Mouse (Mus musculus): ENCODE data around the gene Ebpl. TPM values are rescaled to one million over a fixed set of nuclear protein-coding genes. Genes with fewer than 3 reads are reported as not detected.

Gene Ebpl
- polyA plus RNA-seq, 2 experiments, result 1.1 to 4.9 TPM

DNA sequence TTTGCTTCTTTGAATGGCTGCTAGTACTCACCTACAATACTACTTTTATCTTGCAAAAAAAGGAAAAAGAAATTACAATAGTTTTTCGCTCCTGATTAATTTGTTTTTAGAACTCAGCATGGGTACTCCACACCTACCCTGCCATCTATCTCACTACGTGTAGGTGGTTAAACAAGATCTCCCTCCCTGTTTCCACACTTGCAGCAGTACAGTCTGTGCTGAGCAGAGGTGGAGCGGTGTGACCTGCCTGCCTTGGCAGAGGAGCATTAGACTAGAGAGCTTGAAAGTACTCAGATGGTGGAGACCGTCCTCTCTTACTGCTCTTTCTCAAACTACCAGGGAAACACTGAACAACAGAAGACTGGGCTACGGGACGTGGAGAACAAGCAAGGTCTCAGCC, 34.5 kb upstream of the Ebpl start:
- Histone ChIP-seq H3K4me2 (ENCODE audit: low read depth) (no peak overlapping the region), H3K9ac (replicated peaks) (no peak overlapping the region), H3K27me3 (ENCODE audit: control insufficient read depth, insufficient read depth, low read length) (no peaks in the 10 kb centered on the region), H3K27ac (no peak overlapping the region), H3K4me3 (ENCODE audit: insufficient read depth in 1 of 2, low read depth in 2 of 2, low read length in 2 of 2) (no peak overlapping the region), H3K36me3 (replicated peaks; ENCODE audit: control insufficient read depth, insufficient read depth, low read depth) (peaks cover 5% of the 10 kb centered on the region), H3K4me1 (replicated peaks; ENCODE audit: control insufficient read depth in 2 of 2, insufficient read depth in 2 of 2, low read length in 1 of 2) (no peaks in the 10 kb centered on the region), H3K9me3 (ENCODE audit: control insufficient read depth, low read length) (no peaks in the 10 kb centered on the region)
- WGBS (ENCODE audit: insufficient replicate concordance), result 85% methylated on average over 6 of the region's 6 CpGs
- ATAC-seq (ENCODE audit: insufficient read depth), result no peak
- TF ChIP-seq CTCF (IDR thresholded peaks at IDR 0.05; ENCODE audit: low read depth) (no peak), EP300 (IDR thresholded peaks at IDR 0.05; ENCODE audit: low read depth) (no peak)
- no peak for DNase-seq (ENCODE audit: low read depth in 3 of 3, low spot score in 3 of 3)

DNA sequence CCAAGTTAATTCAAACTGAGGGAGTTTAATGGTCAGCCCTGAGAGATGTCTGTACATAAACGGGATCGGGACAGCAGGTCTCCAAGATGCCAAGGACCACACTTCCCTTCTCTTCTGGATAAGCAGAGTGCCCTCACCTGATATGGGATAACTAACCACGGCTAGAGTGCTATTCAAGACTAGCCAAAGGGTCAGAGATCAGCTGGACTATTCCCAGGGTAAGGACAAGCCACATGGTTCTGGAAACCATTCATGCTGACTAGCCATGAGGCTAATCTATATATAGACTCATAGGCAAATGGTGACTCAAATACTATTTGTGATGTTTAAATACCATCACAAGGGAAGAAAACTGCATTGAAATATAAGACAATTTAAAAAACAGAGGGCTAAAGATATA, 30.3 kb upstream of the Ebpl start:
- no peaks in the 10 kb centered on the region for H3K27me3 ChIP-seq (ENCODE audit: control insufficient read depth, insufficient read depth, low read length)
- no peak for DNase-seq (ENCODE audit: low read depth in 3 of 3, low spot score in 3 of 3)
- H3K4me2 ChIP-seq (ENCODE audit: low read depth), result no peak overlapping the region
- H3K27ac ChIP-seq, result no peak overlapping the region
- WGBS (ENCODE audit: insufficient replicate concordance), result 71% methylated on average over 3 of the region's 3 CpGs
- H3K4me1 ChIP-seq (replicated peaks; ENCODE audit: control insufficient read depth in 2 of 2, insufficient read depth in 2 of 2, low read length in 1 of 2), result no peaks in the 10 kb centered on the region
- H3K9ac ChIP-seq (replicated peaks), result no peak overlapping the region
- no peak for TF ChIP-seq CTCF (IDR thresholded peaks at IDR 0.05; ENCODE audit: low read depth)
- TF ChIP-seq EP300 (IDR thresholded peaks at IDR 0.05; ENCODE audit: low read depth), result no peak
- no peaks in the 10 kb centered on the region for H3K9me3 ChIP-seq (ENCODE audit: control insufficient read depth, low read length)
- no peak for ATAC-seq (ENCODE audit: insufficient read depth)
- peaks cover 5% of the 10 kb centered on the region for H3K36me3 ChIP-seq (replicated peaks; ENCODE audit: control insufficient read depth, insufficient read depth, low read depth)
- no peak overlapping the region for H3K4me3 ChIP-seq (ENCODE audit: insufficient read depth in 1 of 2, low read depth in 2 of 2, low read length in 2 of 2)

DNA sequence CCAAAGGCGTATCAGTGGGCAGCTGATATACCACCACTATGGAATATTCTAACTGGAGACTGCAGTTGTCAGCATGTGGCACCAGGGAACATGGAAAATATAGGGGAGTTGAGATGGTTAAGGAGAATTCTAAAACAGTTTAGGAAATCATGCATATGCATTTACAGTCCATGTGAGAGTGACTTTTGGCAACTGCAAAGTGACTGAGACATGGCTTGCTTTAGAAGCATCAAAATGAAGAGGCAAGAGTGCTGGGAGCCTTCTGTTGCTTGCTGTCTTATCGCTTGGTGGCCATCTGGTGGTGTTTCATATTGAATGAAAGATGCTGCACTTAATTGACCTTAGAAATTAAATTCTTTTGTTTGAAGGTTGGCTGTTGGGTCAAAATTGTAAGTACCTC, 7.1 kb upstream of the Ebpl start:
- Histone ChIP-seq H3K4me2 (ENCODE audit: low read depth) (no peak overlapping the region), H3K27me3 (ENCODE audit: control insufficient read depth, insufficient read depth, low read length) (no peaks in the 10 kb centered on the region), H3K27ac (no peak overlapping the region), H3K9me3 (ENCODE audit: control insufficient read depth, low read length) (no peaks in the 10 kb centered on the region), H3K4me1 (replicated peaks; ENCODE audit: control insufficient read depth in 2 of 2, insufficient read depth in 2 of 2, low read length in 1 of 2) (0 out of 4 replicates have a peak, but pooled peaks cover 0 to 2% of the 10 kb centered on the region in 2 experiments), H3K9ac (replicated peaks) (no peak overlapping the region), H3K4me3 (ENCODE audit: insufficient read depth in 1 of 2, low read depth in 2 of 2, low read length in 2 of 2) (no peak overlapping the region), H3K36me3 (replicated peaks; ENCODE audit: control insufficient read depth, insufficient read depth, low read depth) (peaks cover 20% of the 10 kb centered on the region)
- no peak for DNase-seq (ENCODE audit: low read depth in 3 of 3, low spot score in 3 of 3)
- WGBS (ENCODE audit: insufficient replicate concordance), result 89% methylated on average over 2 of the region's 2 CpGs
- no peak for ATAC-seq (ENCODE audit: insufficient read depth)
- TF ChIP-seq CTCF (IDR thresholded peaks at IDR 0.05; ENCODE audit: low read depth) (no peak), EP300 (IDR thresholded peaks at IDR 0.05; ENCODE audit: low read depth) (no peak)

DNA sequence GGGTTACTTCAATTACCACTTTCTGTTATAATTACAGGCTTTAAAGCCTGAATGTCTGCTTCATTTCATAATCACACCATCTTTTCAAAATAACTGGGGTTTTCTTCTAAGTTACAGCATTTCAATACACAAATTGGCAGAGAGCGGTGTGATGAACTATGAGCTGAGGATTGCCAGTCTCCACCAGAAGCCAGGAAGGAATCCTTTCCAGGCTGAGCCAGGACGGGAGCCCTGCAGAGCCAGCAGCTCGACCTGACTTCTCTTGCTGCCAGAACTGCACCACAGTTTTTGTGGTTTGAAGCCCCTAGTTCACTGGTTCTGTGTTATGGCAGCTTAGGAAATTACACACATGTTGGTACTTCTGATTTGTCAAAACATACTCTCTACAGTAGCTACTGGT, 4.4 kb upstream of the Ebpl start:
- TF ChIP-seq EP300 (IDR thresholded peaks at IDR 0.05; ENCODE audit: low read depth), result no peak
- no peak for TF ChIP-seq CTCF (IDR thresholded peaks at IDR 0.05; ENCODE audit: low read depth)
- Histone ChIP-seq H3K27me3 (ENCODE audit: control insufficient read depth, insufficient read depth, low read length) (no peaks in the 10 kb centered on the region), H3K4me1 (replicated peaks; ENCODE audit: control insufficient read depth in 2 of 2, insufficient read depth in 2 of 2, low read length in 1 of 2) (peaks cover 0 to 8% of the 10 kb centered on the region in 2 experiments; a peak in 3 of 4 replicates), H3K4me3 (ENCODE audit: insufficient read depth in 1 of 2, low read depth in 2 of 2, low read length in 2 of 2) (no peak overlapping the region), H3K4me2 (ENCODE audit: low read depth) (no peak overlapping the region), H3K27ac (no peak overlapping the region), H3K9me3 (ENCODE audit: control insufficient read depth, low read length) (no peaks in the 10 kb centered on the region), H3K9ac (replicated peaks) (no peak overlapping the region), H3K36me3 (replicated peaks; ENCODE audit: control insufficient read depth, insufficient read depth, low read depth) (peaks cover 8% of the 10 kb centered on the region)
- WGBS (ENCODE audit: insufficient replicate concordance), result 71% methylated on average over 3 of the region's 3 CpGs
- DNase-seq (ENCODE audit: low read depth in 3 of 3, low spot score in 3 of 3) (no peak), ATAC-seq (ENCODE audit: insufficient read depth) (no peak)

DNA sequence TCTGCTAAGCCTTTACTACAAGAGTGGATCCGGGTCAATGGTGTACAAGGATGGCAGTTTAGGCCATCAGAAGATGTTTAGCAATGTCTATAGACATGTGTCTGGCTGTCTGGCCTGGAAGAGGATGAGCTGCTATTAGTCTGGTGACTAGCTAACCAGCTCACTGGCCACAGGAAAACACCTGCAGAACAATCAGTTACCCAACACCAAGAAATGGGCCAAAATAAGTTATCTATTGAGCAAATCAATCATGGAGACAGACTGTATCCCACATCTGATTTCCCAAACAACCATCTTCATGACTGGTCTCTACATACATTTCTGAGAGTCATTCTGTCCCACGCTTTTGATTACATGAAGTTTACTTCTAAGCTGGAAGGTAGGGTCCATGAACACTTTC, 3.5 kb upstream of the Ebpl start:
- no peak overlapping the region for H3K4me3 ChIP-seq (ENCODE audit: insufficient read depth in 1 of 2, low read depth in 2 of 2, low read length in 2 of 2)
- no peak for ATAC-seq (ENCODE audit: insufficient read depth)
- no peaks in the 10 kb centered on the region for H3K27me3 ChIP-seq (ENCODE audit: control insufficient read depth, insufficient read depth, low read length)
- H3K4me2 ChIP-seq (ENCODE audit: low read depth), result no peak overlapping the region
- no peak overlapping the region for H3K9ac ChIP-seq (replicated peaks)
- peaks cover 6% of the 10 kb centered on the region for H3K36me3 ChIP-seq (replicated peaks; ENCODE audit: control insufficient read depth, insufficient read depth, low read depth)
- peaks cover 0 to 8% of the 10 kb centered on the region in 2 experiments; a peak in 3 of 4 replicates for H3K4me1 ChIP-seq (replicated peaks; ENCODE audit: control insufficient read depth in 2 of 2, insufficient read depth in 2 of 2, low read length in 1 of 2)
- DNase-seq (ENCODE audit: low read depth in 3 of 3, low spot score in 3 of 3), result no peak
- TF ChIP-seq EP300 (IDR thresholded peaks at IDR 0.05; ENCODE audit: low read depth) (no peak), CTCF (IDR thresholded peaks at IDR 0.05; ENCODE audit: low read depth) (no peak)
- no peaks in the 10 kb centered on the region for H3K9me3 ChIP-seq (ENCODE audit: control insufficient read depth, low read length)
- 72% methylated on average over 2 of the region's 2 CpGs for WGBS (ENCODE audit: insufficient replicate concordance)
- H3K27ac ChIP-seq, result no peak overlapping the region

Measured in liver, embryonic 14.5 days (tissue).